Mouse (Mus musculus): ENCODE measurements around the gene Cdk12. TPM values are rescaled to one million over a fixed set of nuclear protein-coding genes. Genes with fewer than 3 reads are reported as not detected.
"Not testable (repeated sequence)": the region's sequence is repeated elsewhere in the genome, so short reads cannot be mapped to it uniquely, and the experiment has no call there.

Cdk12 gene
- polyA plus RNA-seq, 1 experiment from 2014 or later = 10.0 TPM

DNA sequence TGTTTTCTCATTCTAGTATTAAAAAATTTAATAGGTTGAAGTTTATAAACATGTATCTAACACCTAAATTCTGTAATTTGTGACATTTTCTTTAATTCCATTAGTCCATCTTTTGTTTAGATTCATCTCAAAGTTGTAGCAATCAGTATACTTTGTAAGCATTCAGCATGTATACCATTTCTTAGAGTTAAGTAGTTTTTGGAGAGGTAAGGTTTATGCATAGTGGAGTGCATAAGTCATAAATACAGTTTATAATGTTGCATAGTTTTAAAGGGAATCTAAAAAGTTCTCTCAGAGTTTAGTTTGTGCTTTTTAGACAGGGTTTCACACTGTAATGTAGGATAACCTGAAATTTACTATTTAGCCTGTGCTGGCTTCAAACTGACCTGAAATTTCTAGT, 2.6 kb downstream of the Cdk12 start:
- no peak for ATAC-seq (ENCODE audit: borderline replicate concordance, extremely low read depth, low FRiP score, low TSS enrichment)
- Histone ChIP-seq H3K36me3 (peaks cover 23% of the 10 kb centered on the region), H3K27ac (no peak overlapping the region), H3K4me1 (peaks cover 20% of the 10 kb centered on the region), H3K4me2 (peak overlapping the region; percentile 51), H3K27me3 (no peaks in the 10 kb centered on the region), H3K4me3 (peak overlapping the region; percentile 24), H3K9me3 (no peaks in the 10 kb centered on the region), H3K9ac (no peak overlapping the region)

DNA sequence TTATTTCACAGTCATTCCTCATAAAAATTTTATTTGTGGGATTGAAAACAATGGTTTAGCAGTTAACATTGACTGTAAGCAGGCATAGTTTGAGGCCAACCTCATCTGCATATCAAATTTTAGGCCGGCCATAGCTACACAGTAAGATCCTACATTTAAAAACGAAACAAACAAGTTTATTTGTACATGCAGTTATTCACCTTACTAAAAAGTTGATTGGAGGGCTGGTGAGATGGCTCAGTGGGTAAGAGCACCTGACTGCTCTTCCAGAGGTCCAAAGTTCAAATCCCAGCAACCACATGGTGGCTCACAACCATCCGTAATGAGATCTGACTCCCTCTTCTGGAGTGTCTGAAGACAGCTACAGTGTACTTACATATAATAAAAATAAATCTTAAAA, 3.4 kb downstream of the Cdk12 start:
- not testable (repeated sequence) for ATAC-seq (ENCODE audit: borderline replicate concordance, extremely low read depth, low FRiP score, low TSS enrichment); H3K9me3 ChIP-seq; H3K27ac ChIP-seq; H3K27me3 ChIP-seq
- peak overlapping the region; percentile 24; the same call in 1 of the 2 replicates for H3K4me3 ChIP-seq
- 69% methylated on average over 3 of the region's 3 CpGs for WGBS
- peaks cover 20% of the 10 kb centered on the region for H3K4me1 ChIP-seq
- peaks cover 30% of the 10 kb centered on the region for H3K36me3 ChIP-seq
- peak overlapping the region; percentile 10; the same call in 1 of the 2 replicates for H3K9ac ChIP-seq
- peak overlapping the region; percentile 51 for H3K4me2 ChIP-seq

DNA sequence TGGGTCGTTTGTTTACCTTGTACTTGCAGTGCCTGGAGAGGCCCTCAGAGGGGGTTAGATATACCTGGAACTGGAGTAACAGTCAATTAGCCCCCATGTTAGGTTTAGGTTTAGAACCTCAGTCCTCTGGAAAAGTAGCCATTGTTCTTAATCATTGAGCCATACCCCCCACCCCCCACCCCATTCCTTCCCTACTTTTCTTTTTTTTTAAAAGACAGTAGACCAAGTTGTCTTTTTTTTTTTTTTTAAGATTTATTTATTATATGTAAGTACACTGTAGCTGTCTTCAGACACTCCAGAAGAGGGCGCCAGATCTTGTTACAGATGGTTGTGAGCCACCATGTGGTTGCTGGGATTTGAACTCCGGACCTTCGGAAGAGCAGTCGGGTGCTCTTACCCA, 6.8 kb downstream of the Cdk12 start:
- Histone ChIP-seq H3K4me1 (peaks cover 13% of the 10 kb centered on the region), H3K36me3 (peaks cover 58% of the 10 kb centered on the region)
- 82% methylated on average over 4 of the region's 5 CpGs for whole genome bisulfite sequencing
- H3K4me3 ChIP-seq; ATAC-seq (ENCODE audit: borderline replicate concordance, extremely low read depth, low FRiP score, low TSS enrichment); H3K27ac ChIP-seq; H3K4me2 ChIP-seq; H3K9me3 ChIP-seq; H3K27me3 ChIP-seq; H3K9ac ChIP-seq: not testable (repeated sequence)

DNA sequence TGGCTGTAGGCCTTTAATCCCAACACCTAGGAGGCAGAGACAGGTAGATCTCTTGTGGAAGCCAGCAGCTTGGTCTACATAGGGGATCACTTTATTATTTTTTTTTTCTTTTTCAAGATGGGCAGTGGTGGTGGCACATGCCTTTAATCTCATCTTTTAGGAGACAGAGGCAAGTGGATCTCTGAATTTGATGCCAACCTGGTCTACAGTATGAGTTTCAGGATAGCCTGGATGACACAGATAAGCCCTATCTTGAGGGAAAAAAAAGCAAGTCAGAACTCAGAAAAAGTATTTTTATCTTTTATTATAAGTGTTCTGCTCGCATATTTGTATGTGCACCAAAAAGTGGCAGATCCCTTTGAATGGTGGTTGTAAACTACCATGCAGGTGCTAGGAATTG, 10.5 kb downstream of the Cdk12 start:
- H3K36me3 ChIP-seq = peaks cover 75% of the 10 kb centered on the region
- no peak overlapping the region for H3K4me3 ChIP-seq
- ATAC-seq (ENCODE audit: borderline replicate concordance, extremely low read depth, low FRiP score, low TSS enrichment) = no peak
- no peaks in the 10 kb centered on the region for H3K9me3 ChIP-seq
- no peaks in the 10 kb centered on the region for H3K27me3 ChIP-seq
- WGBS = 84% methylated on average over 1 of the region's 1 CpGs
- no peak overlapping the region for H3K4me2 ChIP-seq
- H3K9ac ChIP-seq = no peak overlapping the region
- H3K4me1 ChIP-seq = no peaks in the 10 kb centered on the region
- no peak overlapping the region for H3K27ac ChIP-seq

DNA sequence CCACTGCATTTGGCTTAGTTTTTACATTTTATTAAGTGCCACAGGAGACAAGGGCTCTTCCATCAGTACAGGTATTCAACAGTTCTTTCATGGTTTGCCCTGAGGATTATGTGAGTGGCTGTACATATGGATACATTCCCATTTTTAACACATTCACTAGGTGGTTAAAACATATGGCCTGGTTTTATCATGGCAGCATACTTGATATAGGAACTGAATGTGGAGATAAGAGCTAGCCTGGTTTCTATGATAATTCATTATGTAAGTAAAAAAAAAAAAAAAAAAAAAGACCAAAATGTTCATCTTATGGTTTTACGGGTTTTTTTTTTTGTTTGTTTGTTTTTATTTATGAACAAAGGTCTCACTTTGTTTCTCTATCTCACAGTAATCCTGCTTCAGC, 23.5 kb downstream of the Cdk12 start:
- WGBS = 100% methylated on average over 1 of the region's 1 CpGs
- no peaks in the 10 kb centered on the region for H3K4me1 ChIP-seq
- no peak for ATAC-seq (ENCODE audit: borderline replicate concordance, extremely low read depth, low FRiP score, low TSS enrichment)
- no peak overlapping the region for H3K27ac ChIP-seq
- H3K4me3 ChIP-seq = no peak overlapping the region
- H3K36me3 ChIP-seq = peaks cover 69% of the 10 kb centered on the region
- no peak overlapping the region for H3K4me2 ChIP-seq
- no peak overlapping the region for H3K9ac ChIP-seq
- no peaks in the 10 kb centered on the region for H3K27me3 ChIP-seq
- H3K9me3 ChIP-seq = no peaks in the 10 kb centered on the region

DNA sequence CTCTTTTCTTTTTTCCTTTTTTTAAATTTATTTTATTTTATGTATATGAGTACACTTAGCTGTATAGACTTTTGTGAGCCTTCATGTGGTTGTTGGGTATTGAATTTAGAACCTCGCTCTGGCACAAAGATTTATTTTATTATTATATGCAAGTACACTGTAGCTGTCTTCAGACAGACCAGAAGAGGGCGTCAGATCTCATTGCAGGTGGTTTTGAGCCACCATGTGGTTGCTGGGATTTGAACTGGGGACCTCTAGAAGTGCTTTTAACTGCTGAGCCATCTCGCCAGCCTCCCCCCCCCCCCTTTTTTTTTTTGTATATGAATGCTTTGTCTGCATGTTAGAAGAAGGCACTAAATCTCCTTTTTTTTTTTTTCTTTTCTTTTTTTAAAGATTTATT, 35.6 kb downstream of the Cdk12 start:
- Histone ChIP-seq H3K4me3 (no peak overlapping the region), H3K4me1 (no peaks in the 10 kb centered on the region), H3K9ac (no peak overlapping the region), H3K4me2 (no peak overlapping the region), H3K36me3 (peaks cover 68% of the 10 kb centered on the region), H3K9me3 (no peaks in the 10 kb centered on the region), H3K27ac (no peak overlapping the region), H3K27me3 (no peaks in the 10 kb centered on the region)
- WGBS = 63% methylated on average over 3 of the region's 3 CpGs
- no peak for ATAC-seq (ENCODE audit: borderline replicate concordance, extremely low read depth, low FRiP score, low TSS enrichment)

DNA sequence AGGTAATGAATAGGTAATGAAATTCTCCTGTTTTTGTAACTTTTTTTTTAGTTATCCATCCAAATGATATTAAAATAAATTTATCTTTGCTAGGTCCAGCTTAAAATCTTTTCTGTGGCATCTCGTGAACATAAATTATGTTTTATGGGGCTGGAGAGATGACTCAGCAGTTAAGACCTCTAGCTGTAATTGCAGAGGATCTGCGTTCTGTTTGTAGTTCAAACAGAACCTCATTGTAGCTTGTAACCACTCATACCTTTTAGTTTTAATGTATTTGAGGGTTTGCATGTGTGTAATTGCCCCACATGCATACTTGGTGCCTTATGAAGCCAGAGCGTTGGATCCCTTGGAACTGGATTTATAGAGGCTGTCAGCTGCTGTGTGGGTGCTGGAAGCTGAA, 36.1 kb downstream of the Cdk12 start:
- no peak overlapping the region for H3K27ac ChIP-seq
- no peak overlapping the region for H3K4me2 ChIP-seq
- no peak for ATAC-seq (ENCODE audit: borderline replicate concordance, extremely low read depth, low FRiP score, low TSS enrichment)
- H3K9ac ChIP-seq = no peak overlapping the region
- H3K4me1 ChIP-seq = no peaks in the 10 kb centered on the region
- H3K4me3 ChIP-seq = no peak overlapping the region
- no peaks in the 10 kb centered on the region for H3K9me3 ChIP-seq
- peaks cover 70% of the 10 kb centered on the region for H3K36me3 ChIP-seq
- whole genome bisulfite sequencing = 89% methylated on average over 3 of the region's 3 CpGs
- H3K27me3 ChIP-seq = no peaks in the 10 kb centered on the region

DNA sequence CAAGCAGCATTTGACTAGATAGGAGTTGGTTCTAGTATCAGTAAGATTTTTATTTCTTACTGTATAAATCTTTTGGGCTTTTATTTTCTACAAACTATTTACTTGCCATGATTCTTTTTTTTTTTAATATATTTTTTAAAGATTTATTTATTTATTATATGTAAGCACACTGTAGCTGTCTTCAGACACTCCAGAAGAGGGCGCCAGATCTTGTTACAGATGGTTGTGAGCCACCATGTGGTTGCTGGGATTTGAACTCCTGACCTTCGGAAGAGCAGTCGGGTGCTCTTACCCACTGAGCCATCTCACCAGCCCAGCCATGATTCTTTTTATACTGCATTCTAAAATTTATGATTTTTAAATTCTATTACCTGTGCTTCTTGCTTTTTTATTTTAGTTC, 40.1 kb downstream of the Cdk12 start:
- not testable (repeated sequence) for H3K27me3 ChIP-seq; H3K9ac ChIP-seq; ATAC-seq (ENCODE audit: borderline replicate concordance, extremely low read depth, low FRiP score, low TSS enrichment); H3K4me1 ChIP-seq; H3K4me2 ChIP-seq; H3K27ac ChIP-seq; H3K9me3 ChIP-seq; H3K4me3 ChIP-seq
- WGBS = 64% methylated on average over 3 of the region's 3 CpGs
- peaks cover 69% of the 10 kb centered on the region for H3K36me3 ChIP-seq

DNA sequence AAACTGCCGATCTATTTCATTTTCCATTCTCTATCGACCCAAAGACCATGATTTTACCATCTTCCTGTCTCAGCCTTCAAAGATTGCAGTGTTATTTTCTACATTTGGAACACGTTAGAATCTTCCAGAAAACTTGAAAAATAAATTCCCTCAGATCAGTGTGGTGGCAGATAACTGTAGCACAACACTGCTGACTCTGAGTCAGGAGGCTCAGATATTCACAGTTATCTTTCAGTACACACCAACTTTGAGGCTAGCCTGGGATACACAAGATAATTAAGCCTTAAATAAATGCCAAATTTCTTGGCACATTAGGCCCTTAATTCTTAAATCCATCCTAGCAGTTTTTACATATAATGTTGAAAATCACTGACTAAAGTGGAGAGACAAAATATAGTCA, 41.6 kb downstream of the Cdk12 start:
- no peak overlapping the region for H3K4me3 ChIP-seq
- WGBS = 90% methylated on average over 3 of the region's 3 CpGs
- no peak overlapping the region for H3K4me2 ChIP-seq
- no peaks in the 10 kb centered on the region for H3K4me1 ChIP-seq
- no peak overlapping the region for H3K27ac ChIP-seq
- H3K9me3 ChIP-seq = no peaks in the 10 kb centered on the region
- ATAC-seq (ENCODE audit: borderline replicate concordance, extremely low read depth, low FRiP score, low TSS enrichment) = no peak
- H3K9ac ChIP-seq = no peak overlapping the region
- peaks cover 65% of the 10 kb centered on the region for H3K36me3 ChIP-seq
- no peaks in the 10 kb centered on the region for H3K27me3 ChIP-seq

DNA sequence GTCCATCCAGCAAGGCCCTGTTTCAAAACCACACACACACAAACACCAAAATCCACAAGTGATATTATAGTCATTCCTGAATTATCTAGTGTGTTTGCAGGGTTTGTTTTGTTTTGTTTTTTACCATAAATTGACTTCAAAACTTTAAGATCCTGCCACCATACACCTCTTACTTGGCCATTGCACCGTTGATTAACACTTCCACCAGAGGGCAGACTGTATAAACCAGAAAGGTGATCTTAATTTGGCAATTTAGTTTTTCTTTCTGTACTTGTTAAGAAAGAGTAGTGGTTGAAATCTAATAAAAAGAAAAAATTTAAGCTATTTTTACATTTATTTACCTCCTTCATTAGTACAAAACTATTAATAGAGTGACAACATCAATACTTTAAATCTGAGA, 44.5 kb downstream of the Cdk12 start:
- Histone ChIP-seq H3K9ac (no peak overlapping the region), H3K4me2 (no peak overlapping the region), H3K4me3 (no peak overlapping the region), H3K27ac (no peak overlapping the region), H3K4me1 (no peaks in the 10 kb centered on the region), H3K27me3 (no peaks in the 10 kb centered on the region), H3K36me3 (peaks cover 51% of the 10 kb centered on the region), H3K9me3 (no peaks in the 10 kb centered on the region)
- 80% methylated on average over 1 of the region's 1 CpGs for WGBS
- ATAC-seq (ENCODE audit: borderline replicate concordance, extremely low read depth, low FRiP score, low TSS enrichment) = no peak

DNA sequence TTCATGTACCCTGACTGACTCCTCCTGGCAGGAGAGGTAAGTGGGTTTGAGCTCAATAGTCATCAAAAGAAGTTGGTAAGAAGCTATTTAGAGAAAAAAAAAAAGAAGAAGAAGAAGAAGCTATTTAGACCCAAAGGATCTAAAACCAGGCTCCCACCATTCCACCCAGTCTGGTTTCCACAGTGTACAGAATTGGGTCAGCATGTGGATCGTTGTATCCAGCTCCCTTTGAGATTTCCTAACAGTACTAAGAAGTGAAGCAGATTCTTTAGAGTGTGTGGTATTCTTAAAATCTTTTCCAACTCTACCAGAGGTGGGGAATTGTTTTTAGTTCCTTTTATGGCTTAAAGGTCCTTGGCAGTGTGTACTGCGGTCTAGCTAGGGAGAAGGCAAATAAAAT, 50.9 kb downstream of the Cdk12 start:
- H3K9me3 ChIP-seq = no peaks in the 10 kb centered on the region

DNA sequence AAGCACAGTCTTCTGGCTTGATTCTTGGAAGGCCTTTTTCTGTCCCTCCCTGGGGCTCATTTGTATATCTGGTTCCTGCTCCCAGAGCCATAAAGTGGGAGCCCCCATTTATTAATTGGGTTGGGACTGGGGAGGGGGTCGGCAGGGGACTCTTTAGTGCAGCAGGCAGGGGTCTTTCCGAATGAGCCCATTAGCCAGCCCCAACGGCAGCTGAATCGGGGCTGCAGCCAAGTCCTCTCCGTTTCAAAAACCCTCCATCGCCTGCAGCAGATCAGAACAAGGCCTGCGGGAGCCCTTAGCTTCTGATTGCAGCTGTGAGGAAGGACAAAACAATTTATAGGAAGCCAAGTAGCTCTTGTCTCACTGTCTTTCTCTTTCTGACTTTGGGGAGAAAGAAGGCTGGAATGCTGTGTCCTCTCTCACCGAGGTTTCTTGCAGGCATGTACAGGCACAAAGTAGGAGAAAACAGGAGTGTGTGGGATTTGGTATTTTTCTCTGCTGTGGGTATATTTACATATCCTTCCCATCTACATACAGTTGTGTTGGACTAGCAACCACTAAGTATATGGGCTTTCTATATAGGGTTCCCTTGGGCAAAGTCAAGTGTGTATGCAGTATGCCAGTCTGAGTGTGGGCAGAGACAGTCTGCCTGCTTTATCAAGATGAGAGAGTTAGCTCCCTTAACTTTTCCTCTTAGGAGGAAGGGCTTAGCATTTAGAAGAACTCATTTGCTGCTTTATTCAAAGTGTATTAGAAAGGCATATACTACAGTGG, 58.0 kb downstream of the Cdk12 start:
- Histone ChIP-seq H3K36me3 (peaks cover 8% of the 10 kb centered on the region), H3K4me2 (no peak overlapping the region), H3K4me1 (no peaks in the 10 kb centered on the region), H3K27ac (no peak overlapping the region), H3K9me3 (no peaks in the 10 kb centered on the region), H3K27me3 (no peaks in the 10 kb centered on the region), H3K9ac (no peak overlapping the region), H3K4me3 (no peak overlapping the region)
- ATAC-seq (ENCODE audit: borderline replicate concordance, extremely low read depth, low FRiP score, low TSS enrichment) = no peak
- 78% methylated on average over 8 of the region's 8 CpGs for WGBS

More for the DNA sequence above, 50.9 kb downstream of the Cdk12 start:
- Histone ChIP-seq H3K4me1 (no peaks in the 10 kb centered on the region), H3K36me3 (peaks cover 10% of the 10 kb centered on the region), H3K9ac (no peak overlapping the region), H3K4me2 (no peak overlapping the region), H3K27me3 (no peaks in the 10 kb centered on the region), H3K4me3 (no peak overlapping the region), H3K27ac (no peak overlapping the region)
- WGBS = 91% methylated on average over 2 of the region's 2 CpGs
- no peak for ATAC-seq (ENCODE audit: borderline replicate concordance, extremely low read depth, low FRiP score, low TSS enrichment)

DNA sequence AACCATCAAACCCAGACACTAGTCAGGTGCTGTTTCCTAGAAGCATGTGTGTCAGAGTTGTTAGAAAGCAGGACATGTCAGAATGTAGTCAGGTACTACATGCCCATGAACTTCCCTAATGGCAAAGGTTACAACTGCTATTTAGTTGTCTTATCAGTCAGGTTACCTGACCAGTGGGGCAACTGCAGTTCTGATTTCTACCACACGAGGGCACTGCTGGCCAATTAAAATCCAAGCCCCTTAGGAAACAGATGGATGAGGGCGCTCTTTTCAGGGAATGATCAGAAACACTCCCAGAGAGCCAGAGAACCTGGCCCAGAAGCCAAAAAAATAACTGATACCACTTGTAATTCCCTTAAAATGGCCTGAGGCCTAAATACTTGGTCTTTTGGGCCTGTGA, 62.2 kb downstream of the Cdk12 start:
- Histone ChIP-seq H3K36me3 (peaks cover 39% of the 10 kb centered on the region), H3K4me2 (no peak overlapping the region), H3K9me3 (no peaks in the 10 kb centered on the region), H3K9ac (no peak overlapping the region), H3K27ac (no peak overlapping the region), H3K4me3 (no peak overlapping the region), H3K27me3 (no peaks in the 10 kb centered on the region), H3K4me1 (no peaks in the 10 kb centered on the region)
- 4% methylated on average over 2 of the region's 2 CpGs for WGBS
- ATAC-seq (ENCODE audit: borderline replicate concordance, extremely low read depth, low FRiP score, low TSS enrichment) = no peak

Measured in lung, embryonic 15.5 days (tissue).